Mouse (Mus musculus): ENCODE results near the gene Pla2g15. TPM values are rescaled to one million over a fixed set of nuclear protein-coding genes. Genes with fewer than 3 reads are reported as not detected.

Gene Pla2g15
- polyA plus RNA-seq, 1 experiment: 16.9 TPM

GRCm38 (mm10) chr8:106126055-106126454 lies 24.1 kb upstream of the Pla2g15 start:
- H3K36me3 ChIP-seq (replicated peaks; ENCODE audit: low read length): peaks cover 69% of the 10 kb centered on the region
- no peak for TF ChIP-seq GATA1 (IDR thresholded peaks at IDR 0.05; ENCODE audit: borderline replicate concordance, low read length)
- TF ChIP-seq FLI1 (IDR thresholded peaks at IDR 0.05; ENCODE audit: low read length): no peak
- no peaks in the 10 kb centered on the region for H3K9me3 ChIP-seq

GRCm38 (mm10) chr8:106127054-106127453 lies 23.1 kb upstream of the Pla2g15 start:
- TF ChIP-seq FLI1 (IDR thresholded peaks at IDR 0.05; ENCODE audit: low read length): no peak
- no peak for TF ChIP-seq GATA1 (IDR thresholded peaks at IDR 0.05; ENCODE audit: borderline replicate concordance, low read length)
- Histone ChIP-seq H3K27me3 (replicated peaks) (no peaks in the 10 kb centered on the region), H3K36me3 (replicated peaks; ENCODE audit: low read length) (peaks cover 71% of the 10 kb centered on the region), H3K9me3 (no peaks in the 10 kb centered on the region), H3K4me1 (peaks cover 60% of the 10 kb centered on the region), H3K4me3 (replicated peaks) (no peak overlapping the region)

More at GRCm38 (mm10) chr8:106126055-106126454, 24.1 kb upstream of the Pla2g15 start:
- peaks cover 50% of the 10 kb centered on the region for H3K4me1 ChIP-seq
- no peak overlapping the region for H3K4me3 ChIP-seq (replicated peaks)
- no peaks in the 10 kb centered on the region for H3K27me3 ChIP-seq (replicated peaks)

GRCm38 (mm10) chr8:106127882-106128410 lies 22.3 kb upstream of the Pla2g15 start:
- no peak for TF ChIP-seq GATA1 (IDR thresholded peaks at IDR 0.05; ENCODE audit: borderline replicate concordance, low read length)
- TF ChIP-seq FLI1 (IDR thresholded peaks at IDR 0.05; ENCODE audit: low read length): no peak
- H3K36me3 ChIP-seq (replicated peaks; ENCODE audit: low read length): peaks cover 76% of the 10 kb centered on the region
- H3K4me3 ChIP-seq (replicated peaks): no peak overlapping the region
- H3K27me3 ChIP-seq (replicated peaks): no peaks in the 10 kb centered on the region
- no peaks in the 10 kb centered on the region for H3K9me3 ChIP-seq
- peaks cover 69% of the 10 kb centered on the region for H3K4me1 ChIP-seq

GRCm38 (mm10) chr8:106129232-106129930 lies 20.8 kb upstream of the Pla2g15 start:
- Histone ChIP-seq H3K27me3 (replicated peaks) (peaks cover 2% of the 10 kb centered on the region), H3K9me3 (no peaks in the 10 kb centered on the region), H3K4me1 (peaks cover 80% of the 10 kb centered on the region), H3K36me3 (replicated peaks; ENCODE audit: low read length) (peaks cover 76% of the 10 kb centered on the region), H3K4me3 (replicated peaks) (no peak overlapping the region)
- no peak for TF ChIP-seq GATA1 (IDR thresholded peaks at IDR 0.05; ENCODE audit: borderline replicate concordance, low read length)

- TF ChIP-seq GATA1 (IDR thresholded peaks at IDR 0.05; ENCODE audit: borderline replicate concordance, low read length) (no peak), FLI1 (IDR thresholded peaks at IDR 0.05; ENCODE audit: low read length) (no peak)
- H3K27me3 ChIP-seq (replicated peaks): peaks cover 6% of the 10 kb centered on the region
- H3K4me1 ChIP-seq: peaks cover 79% of the 10 kb centered on the region
- no peaks in the 10 kb centered on the region for H3K9me3 ChIP-seq
- H3K36me3 ChIP-seq (replicated peaks; ENCODE audit: low read length): peaks cover 74% of the 10 kb centered on the region
- no peak overlapping the region for H3K4me3 ChIP-seq (replicated peaks)
Observed at GRCm38 (mm10) chr8:106129997-106130396, 20.2 kb upstream of the Pla2g15 start.

DNA sequence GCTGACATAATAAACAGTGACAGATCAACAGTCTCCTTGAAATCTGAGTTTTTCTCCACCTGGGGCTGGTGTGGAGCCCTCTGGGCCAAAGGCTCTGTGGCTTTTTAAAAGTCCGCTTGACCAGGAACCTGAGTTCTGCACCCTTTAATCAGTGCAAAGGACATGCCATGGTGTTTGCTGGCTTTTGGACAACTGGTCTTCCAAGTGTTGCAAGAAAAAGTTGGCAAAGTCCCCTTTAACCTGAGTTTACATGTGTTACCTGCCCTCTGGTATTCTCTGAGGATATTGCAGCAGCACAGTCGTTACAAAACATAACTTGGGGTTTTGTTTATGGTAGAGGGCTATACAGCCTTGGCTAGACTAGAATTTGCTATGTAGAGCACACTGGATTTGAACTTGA lies 19.7 kb upstream of the Pla2g15 start:
- H3K27me3 ChIP-seq (replicated peaks): peaks cover 11% of the 10 kb centered on the region
- H3K4me1 ChIP-seq: peaks cover 81% of the 10 kb centered on the region
- no peaks in the 10 kb centered on the region for H3K9me3 ChIP-seq
- no peak for TF ChIP-seq GATA1 (IDR thresholded peaks at IDR 0.05; ENCODE audit: borderline replicate concordance, low read length)
- no peak for TF ChIP-seq FLI1 (IDR thresholded peaks at IDR 0.05; ENCODE audit: low read length)
- peaks cover 71% of the 10 kb centered on the region for H3K36me3 ChIP-seq (replicated peaks; ENCODE audit: low read length)
- H3K4me3 ChIP-seq (replicated peaks): no peak overlapping the region

GRCm38 (mm10) chr8:106131021-106131420 lies 19.2 kb upstream of the Pla2g15 start:
- Histone ChIP-seq H3K4me1 (peaks cover 81% of the 10 kb centered on the region), H3K4me3 (replicated peaks) (no peak overlapping the region), H3K36me3 (replicated peaks; ENCODE audit: low read length) (peaks cover 70% of the 10 kb centered on the region), H3K27me3 (replicated peaks) (peaks cover 16% of the 10 kb centered on the region), H3K9me3 (no peaks in the 10 kb centered on the region)
- no peak for TF ChIP-seq FLI1 (IDR thresholded peaks at IDR 0.05; ENCODE audit: low read length)

GRCm38 (mm10) chr8:106131488-106132222 lies 18.5 kb upstream of the Pla2g15 start:
- Histone ChIP-seq H3K27me3 (replicated peaks) (peaks cover 23% of the 10 kb centered on the region), H3K9me3 (no peaks in the 10 kb centered on the region), H3K4me3 (replicated peaks) (no peak overlapping the region), H3K4me1 (peaks cover 81% of the 10 kb centered on the region), H3K36me3 (replicated peaks; ENCODE audit: low read length) (peaks cover 68% of the 10 kb centered on the region)
- TF ChIP-seq FLI1 (IDR thresholded peaks at IDR 0.05; ENCODE audit: low read length): no peak

GRCm38 (mm10) chr8:106132356-106132755 lies 17.8 kb upstream of the Pla2g15 start:
- peaks cover 30% of the 10 kb centered on the region for H3K27me3 ChIP-seq (replicated peaks)
- H3K4me3 ChIP-seq (replicated peaks): peak overlapping the region; percentile 20
- peaks cover 81% of the 10 kb centered on the region for H3K4me1 ChIP-seq
- H3K36me3 ChIP-seq (replicated peaks; ENCODE audit: low read length): peaks cover 64% of the 10 kb centered on the region
- H3K9me3 ChIP-seq: no peaks in the 10 kb centered on the region
- TF ChIP-seq FLI1 (IDR thresholded peaks at IDR 0.05; ENCODE audit: low read length) (no peak), GATA1 (IDR thresholded peaks at IDR 0.05; ENCODE audit: borderline replicate concordance, low read length) (no peak)

GRCm38 (mm10) chr8:106133526-106133925 lies 16.7 kb upstream of the Pla2g15 start:
- no peaks in the 10 kb centered on the region for H3K9me3 ChIP-seq
- TF ChIP-seq GATA1 (IDR thresholded peaks at IDR 0.05; ENCODE audit: borderline replicate concordance, low read length) (no peak), FLI1 (IDR thresholded peaks at IDR 0.05; ENCODE audit: low read length) (no peak)
- H3K4me1 ChIP-seq: peaks cover 90% of the 10 kb centered on the region
- peaks cover 30% of the 10 kb centered on the region for H3K27me3 ChIP-seq (replicated peaks)
- peaks cover 54% of the 10 kb centered on the region for H3K36me3 ChIP-seq (replicated peaks; ENCODE audit: low read length)
- no peak overlapping the region for H3K4me3 ChIP-seq (replicated peaks)
